Mouse (Mus musculus) CD4-positive helper T cell, adult 2 months (primary cell): ENCODE measurements around the gene Ccdc51.

Experiments
- DNase-seq: peaks from one replicate; pipeline ENCODE4 v3.0.0-alpha.2; 2012; ENCODE audit warnings: low read depth, missing footprints, low spot score

Gene Ccdc51

GRCm38 (mm10) chr9:109082124-109082800 lies at the start of gene Ccdc51, which contains the start of gene Tma7:
TSS of gene Ccdc51 (plus strand) at chr9:109082493.
TSS of gene Tma7 (minus strand) at chr9:109082587.
- DNase-seq = peak; percentile 91

DNA sequence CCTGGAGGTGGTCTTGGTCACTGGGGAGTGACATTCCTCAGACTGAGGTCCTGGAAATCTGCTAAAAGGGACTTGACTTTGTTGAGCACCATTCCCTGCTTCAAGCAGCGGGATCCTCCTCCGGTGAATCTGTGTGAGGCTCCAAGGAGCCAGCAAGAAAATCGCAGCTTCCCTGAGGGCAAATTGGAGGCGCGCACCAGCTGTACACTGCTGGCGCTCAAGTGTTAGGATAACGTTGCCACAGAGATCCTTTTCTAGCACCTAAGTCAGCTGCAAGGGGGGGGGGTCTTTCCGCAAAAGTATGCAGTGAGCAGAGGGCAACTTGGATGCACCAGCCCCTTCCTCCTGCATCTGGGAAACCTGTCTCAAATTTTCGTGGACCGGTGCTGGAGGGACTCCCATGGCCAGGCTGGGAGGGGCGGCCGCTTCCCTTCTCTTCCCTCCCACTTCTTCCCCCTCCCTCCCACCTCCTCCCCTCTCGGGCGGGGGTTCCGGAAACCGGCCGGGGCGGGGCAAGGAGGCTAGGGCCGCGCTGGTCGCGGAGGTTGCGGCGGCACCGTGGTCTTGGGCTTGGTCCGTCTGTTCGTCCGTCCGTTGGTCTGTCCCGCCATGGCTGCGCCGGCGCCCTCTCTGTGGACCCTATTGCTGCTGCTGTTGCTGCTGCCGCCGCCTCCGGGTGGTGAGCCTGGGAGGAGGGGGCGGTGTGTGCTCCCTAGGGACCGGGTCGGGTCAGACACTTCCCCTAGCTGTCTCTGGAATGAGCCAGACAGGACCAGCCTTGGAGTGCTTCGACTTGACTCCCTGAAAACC lies 44.0 kb upstream of the Ccdc51 start, which contains the start of gene Shisa5:
Gene Shisa5 (plus strand): TSS at position 480 of the 810 bp plus-strand sequence.
- DNase-seq = peak; percentile 76

- DNase-seq = no peak
These were observed 43.4 kb upstream of the Ccdc51 start for GRCm38 (mm10) chr9:109038901-109039364.

DNA sequence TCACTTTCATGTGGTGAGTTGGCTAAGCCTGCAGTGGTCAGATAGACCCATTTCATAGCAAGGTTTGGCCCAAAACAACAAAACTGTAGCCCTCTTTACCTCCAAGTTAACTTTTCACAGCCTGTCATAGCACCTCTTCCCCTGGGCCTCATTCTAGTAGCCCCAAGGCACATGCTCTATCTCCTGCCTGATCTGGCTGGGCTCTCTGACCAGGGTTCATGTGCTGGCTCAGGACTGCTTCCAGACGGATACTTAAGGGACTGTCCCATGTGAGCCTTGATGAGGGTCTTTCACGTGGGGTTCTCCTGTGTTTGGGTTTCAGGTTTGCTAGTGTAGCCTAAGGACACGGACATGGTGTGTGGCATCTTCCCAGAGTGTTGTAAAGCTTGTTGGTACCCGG lies 42.6 kb upstream of the Ccdc51 start:
- no peak for DNase-seq

GRCm38 (mm10) chr9:109040216-109040615 lies 42.1 kb upstream of the Ccdc51 start:
- DNase-seq = no peak

GRCm38 (mm10) chr9:109040906-109041305 lies 41.4 kb upstream of the Ccdc51 start:
- DNase-seq = no peak

- DNase-seq = no peak
These were observed 40.9 kb upstream of the Ccdc51 start for GRCm38 (mm10) chr9:109041351-109041750.

DNA sequence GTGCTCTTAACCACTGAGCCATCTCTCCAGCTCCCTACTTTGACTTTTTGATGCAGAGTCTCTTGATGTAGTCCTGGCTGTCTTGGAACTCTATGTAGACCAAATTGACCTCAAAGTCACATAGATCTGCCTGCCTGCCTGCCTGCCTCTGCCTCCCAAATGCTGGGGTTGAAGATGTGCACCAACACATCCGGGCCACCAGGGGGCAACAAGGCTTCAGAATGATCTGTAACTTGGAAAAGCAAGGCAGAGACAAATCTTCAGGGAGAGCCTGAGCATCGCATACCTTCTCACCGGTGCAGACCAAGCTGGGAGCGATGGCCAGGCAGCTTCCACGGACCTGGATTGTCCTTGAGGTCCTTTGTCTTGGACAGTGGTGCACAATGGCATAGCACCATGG lies 36.0 kb upstream of the Ccdc51 start:
- DNase-seq = peak; percentile 87

DNA sequence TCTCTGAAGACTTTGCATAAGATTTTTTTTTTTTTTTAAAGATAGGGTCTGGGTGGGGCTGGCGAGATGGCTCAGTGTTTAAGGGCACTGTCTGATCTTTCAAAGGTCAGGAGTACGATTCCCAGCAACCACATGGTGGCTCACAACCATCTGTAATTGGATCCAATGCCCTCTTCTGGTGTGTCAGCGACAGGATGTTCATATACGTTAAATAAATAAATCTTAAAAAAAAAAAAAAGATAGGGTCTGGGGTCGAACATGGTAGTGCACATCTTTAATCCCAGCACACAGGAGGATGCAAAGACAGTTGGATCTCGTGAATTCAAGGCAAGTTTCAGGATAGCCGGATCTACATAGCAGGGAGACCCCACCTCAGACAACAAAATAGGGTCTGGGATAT lies 33.0 kb upstream of the Ccdc51 start:
- DNase-seq = peak; percentile 9

GRCm38 (mm10) chr9:109049996-109050673 lies 32.2 kb upstream of the Ccdc51 start:
- peak; percentile 79 for DNase-seq

DNA sequence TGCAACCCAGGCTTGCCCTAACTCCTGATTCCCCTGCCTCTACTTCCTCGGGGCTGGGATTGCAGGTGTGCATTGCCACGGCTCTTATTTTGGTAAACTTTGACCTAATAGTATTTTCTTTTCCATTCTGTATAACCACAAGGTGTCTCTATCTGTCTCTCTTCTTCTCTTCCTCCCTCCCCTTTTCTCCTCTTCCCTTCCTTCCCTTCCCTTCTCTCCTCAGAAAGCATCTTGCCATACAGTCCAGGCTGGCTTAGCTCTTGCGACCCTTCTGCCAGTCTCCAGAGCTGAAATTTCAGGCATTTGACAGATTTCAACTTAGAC lies 31.7 kb upstream of the Ccdc51 start:
- DNase-seq = no peak

DNA sequence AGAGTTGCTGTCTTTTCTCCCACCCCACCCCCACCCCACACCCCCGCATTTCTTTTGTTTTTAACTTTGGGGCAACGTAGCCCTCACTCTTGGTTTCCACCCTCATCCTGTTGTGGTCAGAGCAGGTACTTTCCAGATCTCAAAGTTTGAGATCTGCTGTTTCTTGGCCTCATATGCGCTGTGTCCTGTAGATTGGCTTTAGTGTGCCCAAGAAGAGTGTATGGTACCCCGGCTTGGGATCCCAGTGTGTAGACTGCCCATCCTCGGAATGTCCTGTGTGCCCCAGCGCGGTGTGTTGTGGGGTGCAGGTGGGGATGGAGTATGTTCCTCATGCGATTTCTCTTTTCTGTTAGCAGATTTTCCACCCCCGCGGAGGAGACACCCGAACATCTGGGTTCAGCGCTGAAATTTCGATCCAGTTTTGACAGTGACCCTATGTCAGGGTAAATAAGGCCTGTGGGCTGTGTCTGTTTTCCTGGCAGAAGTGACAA lies 31.2 kb upstream of the Ccdc51 start:
- peak; percentile 92 for DNase-seq

GRCm38 (mm10) chr9:109051651-109052489 lies 30.4 kb upstream of the Ccdc51 start:
- peak; percentile 90 for DNase-seq

DNA sequence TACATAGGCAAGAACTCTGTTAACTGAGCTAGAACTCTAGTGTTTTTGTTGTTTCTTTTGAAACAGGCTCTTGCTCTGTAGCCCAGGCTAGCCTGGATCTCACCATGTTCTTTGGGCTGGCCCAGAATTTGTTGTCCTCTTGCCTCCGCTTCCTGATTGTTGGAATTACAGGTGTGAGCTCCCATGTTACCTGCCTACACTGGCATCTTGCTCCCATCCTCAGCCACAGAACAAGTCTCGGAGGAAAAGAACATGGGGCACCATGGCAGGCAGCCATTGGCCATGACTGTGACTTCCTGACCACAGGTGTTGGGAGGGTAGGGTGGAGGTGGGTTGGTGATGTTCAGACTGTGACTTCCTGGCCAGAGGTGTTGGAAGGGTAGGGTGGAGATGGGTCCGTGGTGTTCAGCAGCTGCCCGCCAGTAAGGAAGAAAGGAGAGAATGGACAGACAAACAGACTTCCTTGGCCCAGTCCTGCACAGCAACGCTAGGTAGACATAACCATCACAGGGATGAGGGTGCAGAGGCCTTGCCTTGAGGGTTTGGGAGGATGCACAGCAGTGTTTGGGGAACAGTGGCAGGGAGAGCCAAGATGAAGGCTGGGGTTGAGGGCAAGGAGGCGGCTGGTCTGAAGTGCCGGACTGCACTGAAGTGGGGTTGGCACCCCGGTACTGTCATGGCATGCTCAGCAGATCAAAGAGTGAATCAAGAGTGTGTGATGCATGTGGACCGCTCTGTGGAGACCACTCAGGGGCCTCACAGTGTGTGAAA lies 29.6 kb upstream of the Ccdc51 start:
- DNase-seq = peak; percentile 86

GRCm38 (mm10) chr9:109053366-109053765 lies 28.9 kb upstream of the Ccdc51 start:
- no peak for DNase-seq

GRCm38 (mm10) chr9:109053851-109054250 lies 28.4 kb upstream of the Ccdc51 start:
- peak; percentile 32 for DNase-seq

GRCm38 (mm10) chr9:109054712-109055111 lies 27.6 kb upstream of the Ccdc51 start:
- DNase-seq = peak; percentile 90

DNA sequence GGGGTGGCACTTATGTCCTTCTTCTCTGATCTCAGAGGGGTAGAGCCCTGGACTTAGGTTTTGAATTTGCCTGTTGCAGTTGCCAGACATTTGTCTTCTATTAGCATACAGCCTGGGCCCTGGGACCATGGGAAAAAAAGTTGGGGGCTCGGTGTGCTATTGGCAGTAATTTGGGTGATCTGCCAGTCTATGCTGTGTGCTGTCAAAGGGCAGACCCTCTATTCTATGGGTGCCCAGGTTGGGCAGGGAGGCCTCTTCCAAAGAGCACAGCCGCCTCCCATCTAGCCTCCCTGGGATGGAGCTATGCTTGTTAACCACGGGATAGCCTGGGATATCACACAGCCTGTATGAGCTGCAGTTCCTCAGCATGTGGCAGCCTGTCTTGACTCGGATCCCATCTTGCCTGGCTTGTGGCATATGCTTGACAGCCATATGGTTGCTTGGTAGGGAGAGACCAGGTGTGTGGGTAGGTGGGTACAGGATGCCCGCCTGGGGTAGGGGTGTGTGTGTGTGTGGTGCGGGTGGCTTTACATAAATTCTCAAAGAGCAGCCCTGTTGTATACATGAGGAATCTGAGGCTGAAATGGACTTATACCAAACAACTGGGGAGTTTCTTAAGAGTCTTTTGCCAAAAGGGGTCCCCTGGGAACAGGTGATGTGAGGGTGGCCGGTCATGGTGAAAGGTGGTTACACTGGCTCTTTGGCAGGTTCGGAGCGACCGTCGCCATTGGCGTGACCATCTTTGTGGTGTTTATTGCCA lies 26.8 kb upstream of the Ccdc51 start:
- peak; percentile 37 for DNase-seq

DNA sequence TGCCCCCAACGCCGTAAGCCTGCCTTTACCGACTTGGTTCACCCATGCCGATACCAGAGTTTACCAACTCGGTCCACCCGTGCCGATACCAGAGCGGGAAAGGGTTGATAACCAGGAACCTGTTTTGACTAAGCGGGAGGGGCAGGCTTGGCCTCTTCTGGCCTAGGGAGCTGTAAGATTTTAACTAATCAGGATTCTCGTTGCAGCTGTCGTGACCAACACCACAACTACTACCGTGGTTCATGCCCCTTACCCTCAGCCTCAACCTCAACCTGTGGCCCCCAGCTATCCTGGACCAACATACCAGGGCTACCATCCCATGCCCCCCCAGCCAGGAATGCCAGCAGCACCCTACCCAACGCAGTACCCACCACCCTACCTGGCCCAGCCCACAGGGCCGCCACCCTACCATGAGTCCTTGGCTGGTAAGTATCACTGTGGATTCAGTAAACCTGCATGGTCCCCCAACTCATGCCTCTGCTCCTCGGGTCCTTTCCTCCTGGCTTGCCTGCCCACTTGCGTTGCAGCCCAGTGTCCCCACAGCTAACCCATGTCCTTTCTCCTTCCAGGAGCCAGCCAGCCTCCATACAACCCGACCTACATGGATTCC lies 26.1 kb upstream of the Ccdc51 start:
- DNase-seq = peak; percentile 30
